Mouse (Mus musculus): ENCODE data around the gene Bcl2a1c. TPM values are rescaled to one million over a fixed set of nuclear protein-coding genes. Genes with fewer than 3 reads are reported as not detected.
A peak's percentile ranks its signal among the peaks of the same experiment; 100 is the strongest.
"Not testable (repeated sequence)": the region's sequence is repeated elsewhere in the genome, so short reads cannot be mapped to it uniquely, and the experiment has no call there.

The Bcl2a1c gene
- not detected in 2 replicates for polyA plus RNA-seq (2014; fragmentation: Nextera tagmentation; extraction: Ambion mirVana)

- not testable (repeated sequence) for H3K36me3 ChIP-seq (ENCODE audit: control insufficient read depth, insufficient read depth, low read length); H3K27ac ChIP-seq (ENCODE audit: low read depth, low read length); ATAC-seq (ENCODE audit: low FRiP score); H3K4me1 ChIP-seq (ENCODE audit: control insufficient read depth, insufficient read depth, low read length); H3K9ac ChIP-seq (ENCODE audit: low read length); H3K4me3 ChIP-seq (ENCODE audit: low read depth, low read length); H3K27me3 ChIP-seq (ENCODE audit: control insufficient read depth, insufficient read depth, low read length); H3K4me2 ChIP-seq; H3K9me3 ChIP-seq (ENCODE audit: control insufficient read depth, low read length); DNase-seq (ENCODE audit: low spot score, missing footprints)
- whole genome bisulfite sequencing, result 80% methylated on average over 9 of the region's 9 CpGs
Measured at GRCm38 (mm10) chr9:114329855-114330254, at the start of gene Bcl2a1c. Gene Bcl2a1c, plus strand, starts transcription at chr9:114330135.

GRCm38 (mm10) chr9:114305957-114306356 lies 24.0 kb upstream of the Bcl2a1c start:
- H3K4me3 ChIP-seq (ENCODE audit: low read depth, low read length); H3K9ac ChIP-seq (ENCODE audit: low read length); DNase-seq (ENCODE audit: low spot score, missing footprints); H3K27ac ChIP-seq (ENCODE audit: low read depth, low read length); H3K9me3 ChIP-seq (ENCODE audit: control insufficient read depth, low read length); H3K36me3 ChIP-seq (ENCODE audit: control insufficient read depth, insufficient read depth, low read length); H3K4me2 ChIP-seq; ATAC-seq (ENCODE audit: low FRiP score); H3K27me3 ChIP-seq (ENCODE audit: control insufficient read depth, insufficient read depth, low read length); H3K4me1 ChIP-seq (ENCODE audit: control insufficient read depth, insufficient read depth, low read length): not testable (repeated sequence)

DNA sequence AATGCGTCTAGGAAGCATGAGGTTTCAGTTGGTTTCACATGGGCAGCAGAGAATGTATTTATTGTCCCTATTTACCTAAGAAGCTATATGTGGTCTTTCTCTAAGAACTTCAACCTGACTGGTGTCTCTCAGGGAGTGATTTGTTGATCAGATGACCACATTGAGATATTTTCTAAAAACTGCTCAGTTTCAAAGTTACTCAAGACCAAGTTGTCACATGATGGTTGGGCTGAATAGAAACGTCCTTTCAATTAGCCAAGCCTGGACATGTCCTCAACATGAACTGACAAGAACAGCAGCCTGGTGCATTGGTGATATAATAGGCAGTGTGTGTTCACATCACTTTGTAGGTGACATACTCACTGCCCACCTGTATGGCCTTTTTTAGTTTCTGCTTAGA lies 18.2 kb upstream of the Bcl2a1c start:
- not testable (repeated sequence) for H3K9ac ChIP-seq (ENCODE audit: low read length); H3K4me3 ChIP-seq (ENCODE audit: low read depth, low read length); H3K36me3 ChIP-seq (ENCODE audit: control insufficient read depth, insufficient read depth, low read length); H3K4me2 ChIP-seq; H3K27ac ChIP-seq (ENCODE audit: low read depth, low read length); ATAC-seq (ENCODE audit: low FRiP score); H3K4me1 ChIP-seq (ENCODE audit: control insufficient read depth, insufficient read depth, low read length); H3K9me3 ChIP-seq (ENCODE audit: control insufficient read depth, low read length); DNase-seq (ENCODE audit: low spot score, missing footprints); H3K27me3 ChIP-seq (ENCODE audit: control insufficient read depth, insufficient read depth, low read length)
- 88% methylated on average over 2 of the region's 2 CpGs for WGBS

DNA sequence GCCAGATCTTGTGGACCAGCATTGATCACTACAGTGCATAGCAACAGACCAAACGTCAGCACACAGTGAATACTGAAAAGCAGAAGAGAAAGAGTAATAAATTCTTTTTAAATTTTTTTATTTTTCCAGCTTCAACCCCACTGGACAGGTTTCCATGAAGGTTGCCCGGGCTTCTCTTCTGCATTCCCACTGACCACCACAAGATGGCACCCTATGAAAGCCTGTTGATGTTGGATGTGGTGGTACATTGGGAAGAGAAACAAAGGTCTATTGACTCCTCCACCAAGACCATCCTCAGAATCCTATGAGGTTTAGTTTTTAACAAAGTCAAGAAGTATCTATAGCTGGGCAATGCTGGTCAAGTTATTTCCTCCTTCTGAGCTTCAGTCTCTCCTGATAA lies 11.9 kb upstream of the Bcl2a1c start:
- H3K4me1 ChIP-seq (ENCODE audit: control insufficient read depth, insufficient read depth, low read length), result no peaks in the 10 kb centered on the region
- WGBS, result 7% methylated on average over 2 of the region's 2 CpGs
- H3K27ac ChIP-seq (ENCODE audit: low read depth, low read length), result no peak overlapping the region
- no peaks in the 10 kb centered on the region for H3K36me3 ChIP-seq (ENCODE audit: control insufficient read depth, insufficient read depth, low read length)
- ATAC-seq (ENCODE audit: low FRiP score) (no peak), DNase-seq (ENCODE audit: low spot score, missing footprints) (peak; percentile 96)
- no peaks in the 10 kb centered on the region for H3K9me3 ChIP-seq (ENCODE audit: control insufficient read depth, low read length)
- no peaks in the 10 kb centered on the region for H3K27me3 ChIP-seq (ENCODE audit: control insufficient read depth, insufficient read depth, low read length)
- no peak overlapping the region for H3K4me3 ChIP-seq (ENCODE audit: low read depth, low read length)
- no peak overlapping the region for H3K9ac ChIP-seq (ENCODE audit: low read length)
- no peak overlapping the region for H3K4me2 ChIP-seq

GRCm38 (mm10) chr9:114326011-114326748 lies 3.8 kb upstream of the Bcl2a1c start:
- Histone ChIP-seq H3K4me3 (ENCODE audit: low read depth, low read length) (no peak overlapping the region), H3K27me3 (ENCODE audit: control insufficient read depth, insufficient read depth, low read length) (no peaks in the 10 kb centered on the region), H3K4me2 (no peak overlapping the region), H3K4me1 (ENCODE audit: control insufficient read depth, insufficient read depth, low read length) (no peaks in the 10 kb centered on the region), H3K27ac (ENCODE audit: low read depth, low read length) (no peak overlapping the region), H3K9ac (ENCODE audit: low read length) (no peak overlapping the region), H3K36me3 (ENCODE audit: control insufficient read depth, insufficient read depth, low read length) (no peaks in the 10 kb centered on the region), H3K9me3 (ENCODE audit: control insufficient read depth, low read length) (no peaks in the 10 kb centered on the region)
- WGBS, result 75% methylated on average over 3 of the region's 3 CpGs
- DNase-seq (ENCODE audit: low spot score, missing footprints) (no peak), ATAC-seq (ENCODE audit: low FRiP score) (no peak)

DNA sequence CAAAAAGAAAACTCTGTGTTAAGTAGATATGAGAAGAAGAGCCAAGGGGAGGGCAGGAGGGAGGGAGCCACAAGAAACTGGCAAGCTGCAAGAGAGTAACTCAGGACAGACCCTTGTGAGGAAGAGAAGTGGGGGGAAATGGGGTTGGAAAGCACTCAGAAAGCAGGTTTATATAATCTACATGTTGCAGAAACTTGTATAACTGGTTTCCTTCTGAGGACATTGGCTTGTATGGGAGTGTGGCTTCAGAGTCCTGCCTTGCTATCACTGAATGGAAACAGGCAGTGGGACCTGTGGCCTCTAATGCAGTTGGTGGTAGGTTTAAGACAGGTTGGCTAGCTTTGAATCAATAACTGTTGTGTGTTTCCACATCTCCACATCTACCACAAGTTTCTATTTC lies 1.6 kb upstream of the Bcl2a1c start:
- not testable (repeated sequence) for ATAC-seq (ENCODE audit: low FRiP score); H3K36me3 ChIP-seq (ENCODE audit: control insufficient read depth, insufficient read depth, low read length); H3K27me3 ChIP-seq (ENCODE audit: control insufficient read depth, insufficient read depth, low read length); H3K27ac ChIP-seq (ENCODE audit: low read depth, low read length); H3K4me1 ChIP-seq (ENCODE audit: control insufficient read depth, insufficient read depth, low read length); H3K9me3 ChIP-seq (ENCODE audit: control insufficient read depth, low read length); DNase-seq (ENCODE audit: low spot score, missing footprints); H3K4me2 ChIP-seq; H3K9ac ChIP-seq (ENCODE audit: low read length); H3K4me3 ChIP-seq (ENCODE audit: low read depth, low read length)

DNA sequence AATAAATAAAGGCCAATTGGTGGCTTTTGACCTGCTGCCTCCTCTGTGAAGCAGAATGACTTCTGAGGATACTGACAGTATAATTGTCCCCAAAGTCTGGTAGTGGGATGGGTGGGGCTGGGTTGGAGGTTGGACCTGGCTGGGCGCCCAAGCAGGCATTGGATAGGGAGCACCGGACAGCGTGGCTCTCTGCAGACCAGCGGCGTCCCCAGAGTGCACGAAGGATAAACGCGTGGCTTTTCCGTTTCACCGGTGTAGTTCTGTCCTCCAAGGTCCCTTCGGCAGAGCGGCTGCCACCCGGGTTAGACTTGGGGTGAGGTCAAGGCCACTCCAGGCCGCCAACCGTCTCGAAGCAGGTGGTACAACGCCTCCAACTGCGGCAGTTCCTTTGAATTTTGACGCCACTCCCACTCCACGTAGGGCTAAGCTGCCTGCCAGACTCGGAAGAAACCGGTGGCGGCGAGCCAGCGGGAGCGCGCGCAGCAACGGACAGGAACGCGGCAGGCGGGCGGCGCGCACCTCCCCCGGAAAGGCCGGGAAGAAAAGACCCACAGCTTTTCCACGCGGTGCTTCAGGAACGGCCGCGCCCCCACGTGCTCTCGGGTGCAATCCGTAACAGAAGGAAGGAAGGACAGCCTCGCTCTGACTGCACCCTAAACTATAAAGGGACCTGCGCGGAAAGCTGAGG lies 38.0 kb downstream of the Bcl2a1c start:
- H3K4me1 ChIP-seq (ENCODE audit: control insufficient read depth, insufficient read depth, low read length), result peaks cover 5% of the 10 kb centered on the region; the same call in 1 of the 2 replicates
- peak overlapping the region; percentile 89 for H3K4me2 ChIP-seq
- peak; percentile 97 for DNase-seq (ENCODE audit: low spot score, missing footprints)
- peak overlapping the region; percentile 48 for H3K4me3 ChIP-seq (ENCODE audit: low read depth, low read length)
- H3K36me3 ChIP-seq (ENCODE audit: control insufficient read depth, insufficient read depth, low read length), result no peaks in the 10 kb centered on the region
- H3K27ac ChIP-seq (ENCODE audit: low read depth, low read length), result no peak overlapping the region
- H3K9me3 ChIP-seq (ENCODE audit: control insufficient read depth, low read length), result no peaks in the 10 kb centered on the region
- WGBS, result under 1% methylated on average over 48 of the region's 48 CpGs
- H3K9ac ChIP-seq (ENCODE audit: low read length), result peak overlapping the region; percentile 64
- H3K27me3 ChIP-seq (ENCODE audit: control insufficient read depth, insufficient read depth, low read length), result no peaks in the 10 kb centered on the region; the same call in none of the 2 replicates
- peak; percentile 86 for ATAC-seq (ENCODE audit: low FRiP score)

DNA sequence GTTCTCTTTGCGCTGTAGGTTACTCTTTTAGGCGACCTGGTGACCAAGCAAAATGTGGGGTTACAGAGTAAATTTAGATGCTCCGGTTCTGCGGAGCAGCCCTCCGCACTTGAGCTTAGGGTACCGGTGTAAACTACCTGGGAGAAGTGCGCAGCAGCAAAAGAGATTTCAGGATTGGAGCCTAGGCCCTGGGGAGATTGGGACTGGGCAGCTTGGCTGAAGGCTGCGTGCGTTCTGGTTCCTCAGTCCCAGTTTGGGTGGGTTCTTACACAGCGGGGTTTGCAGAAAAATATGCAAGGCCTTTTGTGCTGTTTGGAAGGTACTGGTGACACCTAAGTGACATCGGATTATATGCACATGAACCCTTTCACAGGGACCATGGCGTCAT lies 38.5 kb downstream of the Bcl2a1c start:
- H3K4me2 ChIP-seq, result peak overlapping the region; percentile 89
- H3K27me3 ChIP-seq (ENCODE audit: control insufficient read depth, insufficient read depth, low read length), result no peaks in the 10 kb centered on the region; the same call in none of the 2 replicates
- WGBS, result 14% methylated on average over 12 of the region's 12 CpGs
- peak overlapping the region; percentile 64 for H3K9ac ChIP-seq (ENCODE audit: low read length)
- H3K36me3 ChIP-seq (ENCODE audit: control insufficient read depth, insufficient read depth, low read length), result no peaks in the 10 kb centered on the region
- peaks cover 5% of the 10 kb centered on the region; the same call in 1 of the 2 replicates for H3K4me1 ChIP-seq (ENCODE audit: control insufficient read depth, insufficient read depth, low read length)
- no peak overlapping the region for H3K27ac ChIP-seq (ENCODE audit: low read depth, low read length)
- H3K4me3 ChIP-seq (ENCODE audit: low read depth, low read length), result peak overlapping the region; percentile 48
- ATAC-seq (ENCODE audit: low FRiP score) (peak; percentile 22; the same call in 1 of the 2 replicates), DNase-seq (ENCODE audit: low spot score, missing footprints) (no peak)
- H3K9me3 ChIP-seq (ENCODE audit: control insufficient read depth, low read length), result no peaks in the 10 kb centered on the region

DNA sequence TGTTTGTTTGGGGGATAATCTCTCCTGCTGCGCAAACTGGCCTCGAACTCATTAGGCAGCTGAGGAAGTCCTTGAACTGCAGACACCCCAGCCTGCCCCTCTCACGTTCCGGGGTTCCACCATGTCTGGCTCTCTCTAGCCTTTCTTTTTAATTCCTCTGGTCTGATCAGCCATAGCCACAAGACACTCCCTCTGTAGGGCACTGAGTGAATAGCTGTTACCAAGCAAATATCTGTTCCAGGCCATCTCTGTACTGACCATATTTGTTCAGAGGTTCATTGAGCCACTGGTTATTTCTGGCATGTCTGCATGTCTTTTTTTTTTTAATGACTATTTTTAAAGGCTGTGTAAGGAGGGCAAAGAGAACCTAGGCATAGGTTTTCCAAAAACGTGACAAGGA lies 39.5 kb downstream of the Bcl2a1c start:
- not testable (repeated sequence) for H3K9ac ChIP-seq (ENCODE audit: low read length); ATAC-seq (ENCODE audit: low FRiP score); H3K27me3 ChIP-seq (ENCODE audit: control insufficient read depth, insufficient read depth, low read length); H3K4me1 ChIP-seq (ENCODE audit: control insufficient read depth, insufficient read depth, low read length); H3K27ac ChIP-seq (ENCODE audit: low read depth, low read length); H3K9me3 ChIP-seq (ENCODE audit: control insufficient read depth, low read length); H3K4me2 ChIP-seq; H3K4me3 ChIP-seq (ENCODE audit: low read depth, low read length); H3K36me3 ChIP-seq (ENCODE audit: control insufficient read depth, insufficient read depth, low read length); DNase-seq (ENCODE audit: low spot score, missing footprints)
- 63% methylated on average over 5 of the region's 5 CpGs for WGBS
